Mouse (Mus musculus): ENCODE data around the gene Rbm4b.

DNA sequence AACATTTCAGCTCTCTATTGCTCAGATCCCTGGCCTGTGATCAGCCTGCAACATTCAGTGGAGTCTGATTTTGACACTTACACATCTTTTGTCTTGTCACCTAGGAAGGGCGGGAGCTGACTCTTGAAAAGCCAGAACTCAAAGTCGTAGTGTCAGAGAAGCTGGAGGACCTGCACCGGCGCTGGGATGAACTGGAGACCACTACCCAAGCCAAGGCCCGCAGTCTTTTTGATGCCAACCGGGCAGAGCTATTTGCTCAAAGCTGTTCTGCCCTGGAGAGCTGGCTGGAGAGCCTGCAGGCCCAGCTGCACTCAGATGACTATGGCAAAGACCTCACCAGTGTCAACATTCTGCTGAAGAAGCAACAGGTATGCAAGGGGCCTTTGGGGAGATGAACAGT is 14.1 kb upstream of the Rbm4b start:
- TF ChIP-seq CTCF (IDR thresholded peaks at IDR 0.05; ENCODE audit: low read depth, low read length), result no peak
- TF ChIP-seq POLR2A (IDR thresholded peaks at IDR 0.05; ENCODE audit: extremely low read depth, insufficient read depth, low read length), result no peak

All from liver, adult 2 months (tissue).